Mouse (Mus musculus): ENCODE data around the gene Lrrc45.

- TF ChIP-seq CTCF (conservative IDR thresholded peaks at IDR 0.05 in 1 of 2, IDR thresholded peaks at IDR 0.05 in 1 of 2; ENCODE audit: low read depth in 2 of 2, low read length in 2 of 2) (no peak), USF1 (IDR thresholded peaks at IDR 0.05; ENCODE audit: low read depth, low read length) (no peak), MAZ (IDR thresholded peaks at IDR 0.05; ENCODE audit: low read depth, low read length) (no peak)
Measured at GRCm38 (mm10) chr11:120684660-120685059, 29.1 kb upstream of the Lrrc45 start.
